Mouse (Mus musculus): ENCODE measurements around the gene Nceh1. TPM values are rescaled to one million over a fixed set of nuclear protein-coding genes. Genes with fewer than 3 reads are reported as not detected.

Gene Nceh1
- polyA plus RNA-seq, 1 experiment from 2014 or later, result 8.6 TPM

DNA sequence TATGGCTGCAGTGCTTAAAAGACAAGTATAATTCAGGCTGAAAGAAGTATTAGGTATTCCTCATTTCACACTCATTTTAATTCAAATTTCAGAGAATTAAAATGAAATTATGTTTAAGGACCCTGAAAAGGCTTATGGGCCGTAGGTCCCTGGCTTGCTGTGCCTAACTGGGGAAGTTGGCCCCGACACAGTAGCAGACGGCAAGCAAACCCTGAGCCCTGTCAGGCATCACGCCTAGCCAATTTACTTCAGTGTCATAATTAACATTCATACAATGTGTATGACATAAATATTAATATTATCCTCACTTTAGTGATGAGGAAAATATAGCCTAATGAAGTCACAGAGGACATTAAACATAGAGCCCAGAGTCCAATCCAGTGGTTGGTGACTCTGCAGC, 117.7 kb downstream of the Nceh1 start:
- Histone ChIP-seq H3K36me3 (no peaks in the 10 kb centered on the region), H3K27ac (no peak overlapping the region), H3K4me2 (replicated peaks) (no peak overlapping the region), H3K4me1 (replicated peaks) (no peaks in the 10 kb centered on the region), H3K4me3 (replicated peaks) (no peak overlapping the region), H3K9me3 (no peaks in the 10 kb centered on the region), H3K27me3 (replicated peaks) (no peaks in the 10 kb centered on the region), H3K9ac (no peak overlapping the region)
- ATAC-seq, result no peak
- 80% methylated on average over 4 of the region's 4 CpGs for WGBS

DNA sequence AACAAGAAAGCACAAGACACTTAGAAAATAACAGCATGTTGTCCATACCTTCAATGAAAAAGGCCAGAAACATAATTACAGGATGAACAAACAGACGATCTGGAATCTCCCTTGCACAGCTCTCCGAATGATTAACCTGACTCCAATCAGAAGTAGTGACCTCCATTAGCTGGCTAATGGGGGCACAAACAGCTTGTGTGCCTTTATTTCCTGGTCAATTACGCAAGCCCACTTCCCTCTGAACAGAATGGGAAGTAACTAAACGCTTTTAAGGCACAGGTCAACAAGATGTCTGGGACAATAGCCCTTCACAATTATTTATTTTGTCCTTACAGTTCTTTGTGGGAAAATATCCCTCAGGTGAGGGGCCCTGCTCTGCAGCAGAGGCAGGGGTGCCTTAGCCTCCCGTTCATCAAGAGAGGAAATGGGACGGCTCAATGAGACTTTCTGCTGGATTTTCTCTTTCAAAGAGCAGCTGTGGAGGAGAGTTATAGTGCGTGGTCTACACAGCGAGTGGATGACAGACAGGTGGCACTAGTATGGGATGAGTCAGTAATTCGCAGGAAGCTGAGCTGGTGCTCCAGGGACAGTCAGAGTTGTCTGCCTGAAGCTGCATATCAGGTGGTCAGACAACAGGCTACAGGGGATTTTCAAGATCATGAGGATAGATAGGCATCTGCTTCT, 119.7 kb downstream of the Nceh1 start:
- H3K36me3 ChIP-seq, result no peaks in the 10 kb centered on the region
- H3K27me3 ChIP-seq (replicated peaks), result no peaks in the 10 kb centered on the region
- no peaks in the 10 kb centered on the region for H3K4me1 ChIP-seq (replicated peaks)
- H3K4me3 ChIP-seq (replicated peaks), result no peak overlapping the region
- no peak overlapping the region for H3K27ac ChIP-seq
- ATAC-seq, result 0 out of 2 replicates have a peak, but pooled peaks have one; percentile 51
- H3K9me3 ChIP-seq, result no peaks in the 10 kb centered on the region
- no peak overlapping the region for H3K9ac ChIP-seq
- no peak overlapping the region for H3K4me2 ChIP-seq (replicated peaks)
- 53% methylated on average over 9 of the region's 9 CpGs for WGBS

DNA sequence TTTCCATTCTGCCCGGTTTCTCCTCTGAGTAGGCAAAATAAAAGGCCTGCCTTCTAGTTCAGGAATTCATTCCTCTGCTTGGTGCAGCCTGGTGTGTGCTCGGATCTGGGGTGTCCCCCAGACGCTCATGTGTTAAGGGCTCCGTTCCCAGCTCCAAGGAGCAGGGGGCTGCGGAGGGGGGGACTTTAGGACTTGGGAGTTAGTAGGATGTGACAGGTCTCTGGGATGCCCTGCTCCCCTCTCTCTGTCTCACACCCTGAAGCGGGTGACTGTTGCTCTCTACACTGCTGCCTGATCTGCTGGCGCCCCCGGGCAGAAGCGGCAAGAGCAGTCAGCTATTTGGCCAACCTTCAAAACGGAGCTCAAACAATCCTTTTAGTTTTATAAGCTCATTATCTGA, 124.0 kb downstream of the Nceh1 start:
- H3K27me3 ChIP-seq (replicated peaks), result no peaks in the 10 kb centered on the region
- H3K9me3 ChIP-seq, result no peaks in the 10 kb centered on the region
- 78% methylated on average over 10 of the region's 10 CpGs for WGBS

DNA sequence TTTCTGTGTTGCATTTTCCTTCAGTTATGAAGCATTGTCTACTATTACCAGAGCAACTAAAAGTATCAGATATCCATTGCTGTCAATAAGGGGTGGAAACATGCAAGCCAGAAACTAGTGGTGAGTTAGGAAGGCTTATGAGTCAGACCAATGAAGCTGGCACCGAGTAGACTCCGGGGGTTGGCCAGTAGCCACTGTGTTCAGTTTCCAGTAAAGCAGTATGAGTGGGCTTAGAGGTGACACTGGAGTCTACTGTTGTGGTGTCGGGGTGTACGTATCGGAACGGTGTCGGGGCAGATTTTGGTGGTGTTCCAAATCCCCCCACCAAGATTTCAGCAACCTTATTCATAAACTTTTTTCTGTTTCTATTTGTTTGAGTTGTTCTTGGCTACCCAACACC, 128.2 kb downstream of the Nceh1 start:
- Histone ChIP-seq H3K27me3 (replicated peaks) (no peaks in the 10 kb centered on the region), H3K27ac (no peak overlapping the region), H3K9ac (no peak overlapping the region), H3K4me1 (replicated peaks) (no peaks in the 10 kb centered on the region), H3K9me3 (no peaks in the 10 kb centered on the region), H3K4me2 (replicated peaks) (no peak overlapping the region), H3K36me3 (no peaks in the 10 kb centered on the region), H3K4me3 (replicated peaks) (no peak overlapping the region)
- WGBS, result 92% methylated on average over 7 of the region's 7 CpGs
- ATAC-seq, result no peak

More for the DNA sequence above, 124.0 kb downstream of the Nceh1 start:
- Histone ChIP-seq H3K9ac (no peak overlapping the region), H3K27ac (no peak overlapping the region), H3K36me3 (no peaks in the 10 kb centered on the region), H3K4me1 (replicated peaks) (no peaks in the 10 kb centered on the region), H3K4me3 (replicated peaks) (no peak overlapping the region), H3K4me2 (replicated peaks) (no peak overlapping the region)
- ATAC-seq, result no peak

DNA sequence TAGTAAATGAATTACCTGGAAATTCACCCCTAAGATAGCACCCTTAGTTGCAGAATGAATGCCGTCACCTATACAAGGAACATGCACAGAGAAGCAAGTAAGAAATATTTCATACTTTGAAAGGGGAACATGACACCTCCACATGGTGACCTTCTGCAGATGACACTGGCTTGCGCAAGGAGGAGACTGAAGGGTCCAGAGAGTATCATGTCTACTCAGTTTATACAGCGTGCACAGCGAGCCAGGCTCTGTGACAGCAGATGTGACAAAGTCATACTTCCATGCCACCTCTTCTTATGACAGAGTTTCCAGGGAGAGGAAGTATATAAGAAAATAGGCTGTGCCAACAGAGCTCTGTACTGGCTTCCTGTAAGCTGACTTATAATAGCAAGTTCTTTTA, 128.7 kb downstream of the Nceh1 start:
- ATAC-seq, result no peak

DNA sequence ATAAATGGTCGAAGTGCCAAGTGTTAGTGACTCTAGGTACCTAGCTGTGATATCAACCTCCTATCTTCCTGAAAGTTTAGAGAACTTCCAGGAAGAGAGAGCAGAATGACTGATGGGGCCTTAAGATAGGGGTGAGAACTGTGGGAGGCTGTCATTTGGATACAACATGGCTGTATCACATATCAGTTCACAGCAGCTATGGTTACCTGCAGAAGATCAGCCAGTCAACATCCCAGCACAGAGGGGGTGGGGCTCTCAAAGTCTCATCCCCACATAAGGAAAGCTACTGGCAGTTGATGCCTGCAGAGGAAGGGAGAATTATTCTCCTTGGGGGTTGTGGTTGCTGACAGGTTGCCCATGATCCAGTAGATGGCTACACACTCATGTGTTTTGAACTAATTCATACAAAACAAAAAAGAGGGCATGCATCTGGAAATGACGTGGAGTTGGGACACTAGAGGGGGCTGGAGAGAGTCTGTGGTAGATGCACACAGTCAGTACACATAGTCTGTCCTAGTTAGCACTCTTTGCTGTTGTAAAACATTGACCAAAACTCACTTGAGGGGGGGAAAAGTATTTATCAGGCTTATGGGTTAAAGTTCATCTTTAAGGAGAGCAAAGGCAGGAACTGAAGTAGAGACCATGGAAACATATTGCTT, 131.9 kb downstream of the Nceh1 start:
- H3K36me3 ChIP-seq, result no peaks in the 10 kb centered on the region
- ATAC-seq, result no peak
- no peaks in the 10 kb centered on the region for H3K27me3 ChIP-seq (replicated peaks)
- H3K27ac ChIP-seq, result no peak overlapping the region
- H3K9ac ChIP-seq, result no peak overlapping the region
- 55% methylated on average over 2 of the region's 2 CpGs for WGBS
- H3K4me3 ChIP-seq (replicated peaks), result no peak overlapping the region
- H3K4me1 ChIP-seq (replicated peaks), result peaks cover 5% of the 10 kb centered on the region; the same call in 1 of the 2 replicates
- no peak overlapping the region for H3K4me2 ChIP-seq (replicated peaks)
- no peaks in the 10 kb centered on the region for H3K9me3 ChIP-seq

More for the DNA sequence above, 128.7 kb downstream of the Nceh1 start:
- Histone ChIP-seq H3K9ac (no peak overlapping the region), H3K4me2 (replicated peaks) (no peak overlapping the region), H3K36me3 (no peaks in the 10 kb centered on the region), H3K27ac (no peak overlapping the region), H3K4me1 (replicated peaks) (no peaks in the 10 kb centered on the region), H3K9me3 (no peaks in the 10 kb centered on the region), H3K4me3 (replicated peaks) (no peak overlapping the region), H3K27me3 (replicated peaks) (no peaks in the 10 kb centered on the region)
- 91% methylated on average over 4 of the region's 4 CpGs for WGBS

DNA sequence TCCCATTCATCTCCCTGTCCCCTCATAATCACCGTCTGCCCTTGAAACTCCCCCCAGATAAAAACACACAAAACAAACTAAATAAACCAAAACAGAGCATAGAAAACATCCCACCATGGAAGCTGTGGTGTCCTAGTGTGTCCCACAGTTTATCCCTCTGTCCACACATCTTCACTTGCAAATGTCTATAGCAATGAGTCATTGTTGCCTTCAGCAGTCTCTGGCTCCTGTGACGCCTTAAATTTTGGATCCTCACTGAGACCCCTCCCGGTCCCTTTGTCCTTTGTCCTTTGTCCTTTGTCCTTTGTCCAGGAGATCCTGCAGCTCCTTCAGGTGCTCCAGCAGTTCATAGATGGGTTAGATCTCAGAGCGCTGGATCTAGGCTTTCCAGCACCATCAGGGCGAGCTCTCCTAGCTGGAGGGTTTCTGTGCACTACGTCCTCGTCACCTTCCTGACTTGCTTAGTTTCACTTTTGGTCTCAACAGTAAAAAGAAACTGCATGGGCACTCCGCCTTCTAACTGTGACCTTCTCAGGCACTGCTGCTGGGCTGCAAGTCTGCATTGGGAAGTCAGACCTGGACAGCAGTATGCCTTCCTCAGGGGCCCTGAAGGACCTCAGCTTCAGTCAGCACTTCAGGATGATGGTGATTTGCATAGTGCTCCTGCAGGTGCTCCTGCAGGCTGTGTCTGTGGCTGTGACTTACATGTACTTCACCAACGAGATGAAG, 134.0 kb downstream of the Nceh1 start, which contains the start of gene Tnfsf10:
Gene Tnfsf10, plus strand, starts transcription at position 470 of the 729 bp plus-strand sequence.
- Histone ChIP-seq H3K9ac (peak within 1 kb of the TSS; percentile 23; the same call in 1 of the 2 replicates), H3K4me3 (replicated peaks) (peak within 1 kb of the TSS; percentile 26), H3K4me1 (replicated peaks) (peaks cover 5% of the 10 kb centered on the region; the same call in 1 of the 2 replicates), H3K27ac (peak within 1 kb of the TSS; percentile 56), H3K4me2 (replicated peaks) (peak within 1 kb of the TSS; percentile 58), H3K27me3 (replicated peaks) (no peaks in the 10 kb centered on the region), H3K36me3 (no peaks in the 10 kb centered on the region), H3K9me3 (no peaks in the 10 kb centered on the region)
- ATAC-seq, result peak; percentile 78
- 61% methylated on average over 9 of the region's 9 CpGs for WGBS

DNA sequence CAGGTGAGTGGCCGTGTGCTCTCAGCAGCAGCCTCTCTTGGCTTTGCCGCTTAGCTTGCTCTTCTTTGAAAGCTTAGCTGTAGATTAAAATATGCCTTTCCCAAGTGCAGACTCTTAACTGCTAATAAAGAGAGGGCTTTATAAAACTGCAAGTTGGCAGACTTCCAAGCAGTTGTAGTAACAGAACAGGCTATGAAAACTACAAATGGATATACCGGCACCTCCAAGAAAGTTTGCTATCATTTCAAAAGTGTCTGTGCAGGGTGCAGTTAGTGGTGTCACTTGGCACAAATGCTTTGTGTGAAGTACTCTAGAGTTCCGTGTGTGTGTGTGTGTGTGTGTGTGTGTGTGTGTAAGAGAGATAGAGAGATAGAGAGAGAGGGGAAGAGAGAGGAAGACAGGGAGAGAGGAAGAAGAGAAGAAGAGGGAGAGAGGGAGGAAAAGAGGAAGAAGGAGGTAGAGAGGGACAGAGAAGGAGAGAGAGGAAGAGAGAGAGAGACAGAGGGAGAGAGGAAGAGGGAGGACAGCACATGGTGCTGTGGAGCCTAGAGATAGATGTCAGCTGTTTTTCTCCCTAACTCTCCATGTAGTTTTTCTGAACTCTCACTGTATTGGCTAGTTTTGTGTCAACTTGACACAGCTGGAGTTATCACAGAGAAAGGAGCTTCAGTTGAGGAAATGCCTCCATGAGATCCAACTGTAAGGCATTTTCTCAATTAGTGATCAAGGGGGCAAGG, 134.7 kb downstream of the Nceh1 start:
- Histone ChIP-seq H3K36me3 (no peaks in the 10 kb centered on the region), H3K4me2 (replicated peaks) (peak overlapping the region; percentile 58), H3K4me3 (replicated peaks) (peak overlapping the region; percentile 26), H3K27ac (peak overlapping the region; percentile 56), H3K9ac (peak overlapping the region; percentile 23; the same call in 1 of the 2 replicates), H3K4me1 (replicated peaks) (peaks cover 5% of the 10 kb centered on the region; the same call in 1 of the 2 replicates), H3K9me3 (no peaks in the 10 kb centered on the region), H3K27me3 (replicated peaks) (no peaks in the 10 kb centered on the region)
- WGBS, result 25% methylated on average over 4 of the region's 4 CpGs
- ATAC-seq, result no peak; the same call in 1 of the 2 replicates

DNA sequence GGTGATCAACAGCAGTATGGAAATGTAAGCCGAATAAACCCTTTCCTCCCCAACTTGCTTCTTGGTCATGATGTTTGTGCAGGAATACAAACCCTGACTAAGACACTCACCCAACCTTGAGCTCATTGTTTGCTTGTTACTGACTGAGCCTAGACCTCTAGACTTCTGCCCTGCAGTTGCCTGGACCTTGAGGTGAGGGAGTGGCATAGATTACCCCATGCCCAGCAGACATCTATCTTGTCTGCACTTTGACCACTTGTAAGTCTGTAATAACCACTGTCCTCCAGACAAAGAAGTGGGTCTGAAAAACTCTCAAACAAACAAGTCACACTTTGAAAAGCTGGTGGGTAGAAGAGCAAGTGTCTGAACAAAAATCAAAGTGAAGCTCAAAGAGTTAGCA, 136.9 kb downstream of the Nceh1 start:
- no peak overlapping the region for H3K4me2 ChIP-seq (replicated peaks)
- peaks cover 5% of the 10 kb centered on the region; the same call in 1 of the 2 replicates for H3K4me1 ChIP-seq (replicated peaks)
- no peak overlapping the region for H3K27ac ChIP-seq
- no peak overlapping the region for H3K4me3 ChIP-seq (replicated peaks)
- no peaks in the 10 kb centered on the region for H3K27me3 ChIP-seq (replicated peaks)
- WGBS, result 100% methylated on average over 1 of the region's 1 CpGs
- no peak overlapping the region for H3K9ac ChIP-seq
- H3K36me3 ChIP-seq, result no peaks in the 10 kb centered on the region
- peak; percentile 68 for ATAC-seq
- no peaks in the 10 kb centered on the region for H3K9me3 ChIP-seq

DNA sequence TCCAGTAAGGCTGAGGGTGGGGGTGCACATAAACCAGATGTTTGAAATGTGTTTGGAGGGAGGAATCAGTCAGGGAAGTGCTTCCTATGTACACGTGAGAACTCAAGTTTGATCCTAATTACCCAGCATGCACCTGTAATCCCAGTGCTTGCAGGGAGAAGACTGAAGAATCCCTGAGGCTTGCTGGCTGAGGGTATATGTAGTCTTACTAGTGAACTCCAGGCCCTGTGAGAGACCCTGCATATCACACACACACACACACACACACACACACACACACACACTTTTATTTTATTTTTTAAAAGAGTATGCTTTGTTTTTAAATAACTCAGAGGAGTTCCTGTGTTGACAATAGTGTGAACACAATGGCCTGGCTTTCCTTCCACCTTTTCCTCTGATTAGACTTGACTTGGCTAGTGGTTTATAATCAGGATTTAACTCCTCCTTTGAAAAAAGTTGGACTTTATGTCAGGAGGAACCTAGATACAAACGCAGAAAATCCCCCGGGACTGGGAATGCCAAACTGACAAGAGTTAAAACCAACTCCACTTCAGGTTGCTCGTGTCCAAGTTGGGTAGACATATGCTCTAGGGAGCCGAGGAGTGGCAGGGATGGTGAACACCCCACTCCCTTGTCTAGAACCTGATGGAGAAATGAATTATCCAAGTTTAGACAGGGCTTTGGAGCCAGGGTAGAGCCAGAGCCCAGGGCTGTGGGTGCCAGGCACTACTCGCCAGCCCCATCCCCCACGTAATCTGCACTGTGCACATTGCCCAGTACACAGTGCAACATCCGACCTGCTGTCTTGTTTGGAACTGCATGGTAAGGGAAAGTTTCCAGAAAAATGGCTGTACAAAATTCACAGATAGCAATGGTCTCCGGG, 138.1 kb downstream of the Nceh1 start:
- Histone ChIP-seq H3K27me3 (replicated peaks) (no peaks in the 10 kb centered on the region), H3K36me3 (no peaks in the 10 kb centered on the region), H3K27ac (no peak overlapping the region), H3K4me1 (replicated peaks) (peaks cover 5% of the 10 kb centered on the region; the same call in 1 of the 2 replicates), H3K4me3 (replicated peaks) (no peak overlapping the region), H3K9ac (no peak overlapping the region), H3K4me2 (replicated peaks) (no peak overlapping the region), H3K9me3 (no peaks in the 10 kb centered on the region)
- 74% methylated on average over 9 of the region's 9 CpGs for WGBS
- ATAC-seq, result peak; percentile 25; the same call in 1 of the 2 replicates

DNA sequence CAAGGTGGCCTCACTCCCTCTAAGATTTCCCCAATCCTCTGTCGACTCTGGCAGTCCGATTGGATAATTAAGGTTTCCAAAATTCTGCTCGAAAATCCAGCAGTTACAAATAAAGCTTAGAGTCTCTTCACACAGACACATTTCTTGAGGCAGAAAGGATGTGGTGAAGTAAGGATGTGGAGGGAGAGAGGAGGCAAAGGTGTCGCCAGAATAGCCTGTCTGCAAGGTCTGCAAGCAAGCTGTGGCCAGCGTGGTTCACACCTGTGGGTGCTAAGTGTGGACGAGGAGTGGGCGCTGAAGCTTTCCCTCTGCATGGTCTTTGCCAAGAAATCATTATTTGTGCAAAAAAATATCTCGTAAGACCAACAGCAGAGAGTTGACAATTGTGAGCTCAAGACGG, 139.8 kb downstream of the Nceh1 start:
- H3K27me3 ChIP-seq (replicated peaks), result no peaks in the 10 kb centered on the region
- no peak overlapping the region for H3K27ac ChIP-seq
- no peak overlapping the region for H3K4me3 ChIP-seq (replicated peaks)
- no peak overlapping the region for H3K9ac ChIP-seq
- no peaks in the 10 kb centered on the region for H3K36me3 ChIP-seq
- whole genome bisulfite sequencing, result 84% methylated on average over 9 of the region's 9 CpGs
- H3K4me2 ChIP-seq (replicated peaks), result no peak overlapping the region
- no peak for ATAC-seq
- H3K4me1 ChIP-seq (replicated peaks), result no peaks in the 10 kb centered on the region
- no peaks in the 10 kb centered on the region for H3K9me3 ChIP-seq
